Mouse (Mus musculus) thymus, postnatal 25 days (tissue): Measurements from ENCODE around the gene Pank2.

ENCODE experiments used
- DNase-seq: peaks from one replicate; pipeline ENCODE4 v3.0.0; 2022

Pank2 gene

GRCm38 (mm10) chr2:131328981-131329380 lies 66.7 kb downstream of the Pank2 start:
- DNase-seq = no peak

GRCm38 (mm10) chr2:131330548-131330947 lies 68.3 kb downstream of the Pank2 start:
- no peak for DNase-seq

GRCm38 (mm10) chr2:131337602-131338001 lies 75.3 kb downstream of the Pank2 start:
- DNase-seq = no peak

- DNase-seq = no peak
Measured at GRCm38 (mm10) chr2:131344449-131344848, 82.2 kb downstream of the Pank2 start.

- no peak for DNase-seq
Measured at GRCm38 (mm10) chr2:131345556-131345955, 83.3 kb downstream of the Pank2 start.
